Mouse (Mus musculus) liver, embryonic 11.5 days (tissue): Measurements from ENCODE around the gene R3hdm2. TPM values are rescaled to one million over a fixed set of nuclear protein-coding genes. Genes with fewer than 3 reads are reported as not detected.

Experiments
- ATAC-seq: fragments of 200-750 bp; cut with Nextera tagmentation; replicated peaks from 2 replicates; pipeline ENCODE4 v1.8.0; 2017; ENCODE audit warnings: moderate number of reproducible peaks, mild to moderate bottlenecking, moderate TSS enrichment, moderate library complexity; ENCODE audit not compliant: low FRiP score
- DNase-seq: peaks from one replicate; pipeline ENCODE4 v3.0.0-alpha.2; 2017; ENCODE audit warnings: low spot score
- H3K27ac ChIP-seq: fragments of 300-500 bp; sonication (generic); 2 replicates; pipeline ENCODE4 v1.5.1; 2014; ENCODE audit warnings: mild to moderate bottlenecking, low read depth, low read length, control low read depth
- H3K27me3 ChIP-seq: fragments of 300-500 bp; sonication (generic); replicated peaks from 2 replicates; pipeline ENCODE4 v1.6.1; 2014; ENCODE audit warnings: low read length, mixed read lengths; ENCODE audit not compliant: control insufficient read depth, insufficient read depth
- H3K36me3 ChIP-seq: fragments of 300-500 bp; sonication (generic); 2 replicates; pipeline ENCODE4 v1.6.1; 2014; ENCODE audit warnings: mild to moderate bottlenecking, low read length, moderate library complexity, mixed read lengths; ENCODE audit not compliant: control insufficient read depth, insufficient read depth
- H3K4me1 ChIP-seq: fragments of 300-500 bp; sonication (generic); replicated peaks from 2 replicates; pipeline ENCODE4 v1.6.1; 2014; ENCODE audit warnings: low read length, mixed read lengths; ENCODE audit not compliant: control insufficient read depth, insufficient read depth
- H3K4me2 ChIP-seq: fragments of 300-500 bp; sonication (generic); 2 replicates; pipeline ENCODE4 v1.6.1; 2014; ENCODE audit warnings: mild to moderate bottlenecking, control low read depth, moderate library complexity
- H3K4me3 ChIP-seq: fragments of 300-500 bp; sonication (generic); 2 replicates; pipeline ENCODE4 v1.5.1; 2014; ENCODE audit warnings: low read depth, low read length, control low read depth
- H3K9ac ChIP-seq: fragments of 300-500 bp; sonication (generic); 2 replicates; pipeline ENCODE4 v1.6.1; 2014; ENCODE audit warnings: low read depth, low read length, control low read depth
- H3K9me3 ChIP-seq: fragments of 300-500 bp; sonication (generic); 2 replicates; pipeline ENCODE4 v1.6.1; 2016; ENCODE audit warnings: low read length, inconsistent platforms, mixed read lengths; ENCODE audit not compliant: control insufficient read depth
- WGBS: fragments of 180-500 bp; shearing (Covaris S2); extraction: QIAGEN DNeasy Blood & Tissue Kit; methylation state at CpG from one replicate; pipeline ENCODE4 v1.1.7; 2014; 5-methylcytosine and 5-hydroxymethylcytosine counted together
- polyA plus RNA-seq: library from polyadenylated mRNA; unstranded; fragments of >200 nt; fragmentation: Nextera tagmentation; extraction: Ambion mirVana; gene quantifications from 2 replicates; pipeline ENCODE4 v1.2.1, GENCODE M21; 2014

Gene R3hdm2
- polyA plus RNA-seq, 1 experiment from 2014 or later, result 33.8 TPM

GRCm38 (mm10) chr10:127512813-127513212 is 132.7 kb downstream of the R3hdm2 start:
- peak; percentile 95 for DNase-seq
- Histone ChIP-seq H3K9me3 (no peaks in the 10 kb centered on the region), H3K4me3 (peak overlapping the region; percentile 45), H3K9ac (peak overlapping the region; percentile 57), H3K4me1 (peaks cover 72% of the 10 kb centered on the region), H3K27ac (no peak overlapping the region), H3K4me2 (peak overlapping the region; percentile 82), H3K36me3 (peaks cover 8% of the 10 kb centered on the region), H3K27me3 (peaks cover 66% of the 10 kb centered on the region)
- ATAC-seq, result peak; percentile 58
- under 1% methylated on average over 27 of the region's 27 CpGs for WGBS

GRCm38 (mm10) chr10:127513501-127514091 is 133.5 kb downstream of the R3hdm2 start:
- ATAC-seq, result peak; percentile 67
- peak overlapping the region; percentile 57; the same call in 1 of the 2 replicates for H3K9ac ChIP-seq
- H3K4me3 ChIP-seq, result peak overlapping the region; percentile 45
- under 1% methylated on average over 16 of the region's 16 CpGs for WGBS
- H3K27ac ChIP-seq, result no peak overlapping the region
- peaks cover 62% of the 10 kb centered on the region for H3K27me3 ChIP-seq
- peaks cover 16% of the 10 kb centered on the region for H3K36me3 ChIP-seq
- peaks cover 73% of the 10 kb centered on the region for H3K4me1 ChIP-seq
- DNase-seq, result peak; percentile 75
- H3K9me3 ChIP-seq, result no peaks in the 10 kb centered on the region
- H3K4me2 ChIP-seq, result peak overlapping the region; percentile 82

- Histone ChIP-seq H3K27me3 (peaks cover 56% of the 10 kb centered on the region), H3K27ac (no peak overlapping the region; the same call in 1 of the 2 replicates), H3K4me3 (peak overlapping the region; percentile 45), H3K4me1 (peaks cover 70% of the 10 kb centered on the region), H3K36me3 (peaks cover 22% of the 10 kb centered on the region), H3K4me2 (peak overlapping the region; percentile 82), H3K9ac (peak overlapping the region; percentile 45; the same call in 1 of the 2 replicates), H3K9me3 (no peaks in the 10 kb centered on the region)
- 7% methylated on average over 13 of the region's 13 CpGs for WGBS
- DNase-seq (peak; percentile 33), ATAC-seq (no peak)
These were observed 134.1 kb downstream of the R3hdm2 start for GRCm38 (mm10) chr10:127514111-127514698.

- peak; percentile 48 for DNase-seq
- H3K27me3 ChIP-seq, result peaks cover 51% of the 10 kb centered on the region
- H3K4me3 ChIP-seq, result peak within 1 kb of the TSS; percentile 45
- peak within 1 kb of the TSS; percentile 82 for H3K4me2 ChIP-seq
- 8% methylated on average over 6 of the region's 6 CpGs for WGBS
- H3K36me3 ChIP-seq, result peaks cover 26% of the 10 kb centered on the region
- H3K9ac ChIP-seq, result peak within 1 kb of the TSS; percentile 48; the same call in 1 of the 2 replicates
- peaks cover 67% of the 10 kb centered on the region for H3K4me1 ChIP-seq
- no peaks in the 10 kb centered on the region for H3K9me3 ChIP-seq
- no peak within 1 kb of the TSS; the same call in 1 of the 2 replicates for H3K27ac ChIP-seq
- no peak for ATAC-seq
These were observed 134.6 kb downstream of the R3hdm2 start, which contains the start of gene Ndufa4l2 for GRCm38 (mm10) chr10:127514764-127515163. Gene Ndufa4l2 (plus strand): TSS chr10:127514967.

- DNase-seq, result peak; percentile 34
- Histone ChIP-seq H3K27me3 (peaks cover 44% of the 10 kb centered on the region), H3K27ac (no peak overlapping the region), H3K9me3 (no peaks in the 10 kb centered on the region), H3K9ac (peak overlapping the region; percentile 48; the same call in 1 of the 2 replicates), H3K4me3 (peak overlapping the region; percentile 30), H3K4me1 (peaks cover 70% of the 10 kb centered on the region), H3K4me2 (peak overlapping the region; percentile 82), H3K36me3 (peaks cover 33% of the 10 kb centered on the region)
- no peak for ATAC-seq
- 33% methylated on average over 9 of the region's 9 CpGs for WGBS
These were observed 135.3 kb downstream of the R3hdm2 start for GRCm38 (mm10) chr10:127515271-127515982.

GRCm38 (mm10) chr10:127515983-127516459 is 135.9 kb downstream of the R3hdm2 start:
- DNase-seq (peak; percentile 44), ATAC-seq (no peak)
- peak overlapping the region; percentile 48 for H3K9ac ChIP-seq
- peaks cover 36% of the 10 kb centered on the region for H3K36me3 ChIP-seq
- peaks cover 38% of the 10 kb centered on the region for H3K27me3 ChIP-seq
- H3K9me3 ChIP-seq, result no peaks in the 10 kb centered on the region
- 24% methylated on average over 8 of the region's 8 CpGs for WGBS
- H3K4me1 ChIP-seq, result peaks cover 76% of the 10 kb centered on the region
- H3K27ac ChIP-seq, result peak overlapping the region; percentile 49; the same call in 1 of the 2 replicates
- peak overlapping the region; percentile 82 for H3K4me2 ChIP-seq
- H3K4me3 ChIP-seq, result no peak overlapping the region; the same call in 1 of the 2 replicates

- peaks cover 76% of the 10 kb centered on the region for H3K4me1 ChIP-seq
- ATAC-seq (peak; percentile 35), DNase-seq (peak; percentile 79)
- H3K27me3 ChIP-seq, result peaks cover 31% of the 10 kb centered on the region
- 20% methylated on average over 30 of the region's 30 CpGs for WGBS
- H3K4me3 ChIP-seq, result peak overlapping the region; percentile 0; the same call in 1 of the 2 replicates
- H3K36me3 ChIP-seq, result peaks cover 36% of the 10 kb centered on the region
- peak overlapping the region; percentile 48 for H3K9ac ChIP-seq
- peak overlapping the region; percentile 60; the same call in 1 of the 2 replicates for H3K27ac ChIP-seq
- H3K9me3 ChIP-seq, result no peaks in the 10 kb centered on the region
- peak overlapping the region; percentile 82 for H3K4me2 ChIP-seq
These were observed 136.6 kb downstream of the R3hdm2 start for GRCm38 (mm10) chr10:127516576-127517260.

- ATAC-seq (no peak), DNase-seq (no peak)
- Histone ChIP-seq H3K9ac (no peak overlapping the region), H3K4me1 (peaks cover 66% of the 10 kb centered on the region), H3K9me3 (no peaks in the 10 kb centered on the region), H3K27me3 (peaks cover 23% of the 10 kb centered on the region), H3K27ac (no peak overlapping the region), H3K4me2 (no peak overlapping the region), H3K4me3 (no peak overlapping the region), H3K36me3 (peaks cover 36% of the 10 kb centered on the region)
- 92% methylated on average over 22 of the region's 22 CpGs for WGBS
These were observed 137.8 kb downstream of the R3hdm2 start for GRCm38 (mm10) chr10:127517941-127518340.
